Comparison of ENCODE assay signal across 14 mouse cellular contexts in the genomic region with DNA sequence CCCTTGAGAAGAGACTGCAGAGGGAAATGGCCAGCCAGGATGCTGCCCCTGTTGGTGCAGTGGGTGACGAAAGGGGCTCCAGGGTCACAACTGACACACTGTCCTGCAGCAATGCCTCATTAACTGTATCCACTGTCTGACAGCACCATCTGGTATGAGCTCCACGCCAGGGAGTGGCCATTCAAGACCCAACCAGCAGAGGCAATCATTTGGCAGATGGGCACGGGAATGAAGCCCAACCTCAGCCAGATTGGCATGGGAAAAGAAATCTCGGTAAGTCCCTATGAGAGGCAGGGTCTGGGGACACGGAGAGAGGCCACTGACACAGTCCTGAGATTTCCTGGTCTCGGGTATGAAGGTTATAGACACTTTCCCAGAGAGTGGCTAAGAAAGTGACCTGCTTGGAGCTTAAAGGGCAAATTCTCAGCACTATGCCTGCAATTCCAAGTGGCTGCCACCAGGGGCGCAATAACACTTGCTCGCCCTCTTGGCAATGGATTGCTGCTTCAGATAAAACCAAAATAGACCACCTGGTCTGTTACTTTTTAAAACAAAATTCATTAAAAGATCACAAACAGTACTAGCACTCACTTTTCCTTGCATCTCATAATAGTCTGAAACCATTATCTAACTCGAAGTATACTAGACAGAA. TPM values are rescaled to one million over a fixed set of nuclear protein-coding genes. Genes with fewer than 3 reads are reported as not detected.
DNase-seq lines count a peak whose midpoint lies in the region; ATAC-seq and TF ChIP-seq lines count a peak whose summit lies in the region.
"Had no signal": no experiment of that assay in that cellular context is flagged by ENCODE, and none has a peak within 500 bp of the region (broad histone marks: within the 10 kb centered on the region; RNA-seq: fewer than 3 reads in every experiment).

No protein-coding gene starts in this region.

- no peaks in the 10 kb centered on the region for H3K9me3 ChIP-seq in kidney, postnatal 0 days (replicated peaks; ENCODE audit: low read length)
- H3K9me3 ChIP-seq: limb, embryonic 15.5 days had no signal

- no peak for TF ChIP-seq POLR2A in cerebellum, adult 2 months (IDR thresholded peaks at IDR 0.05; ENCODE audit: borderline replicate concordance, insufficient read depth, low read length)

- WGBS in cerebellum, adult 2 months, result 48% methylated on average over 9 of the region's 9 CpGs
- 68% methylated on average over 9 of the region's 9 CpGs for WGBS in kidney, postnatal 0 days

- H3K4me1 ChIP-seq in cerebellum, adult 2 months (ENCODE audit: control insufficient read depth, insufficient read depth, low read length), result no peaks in the 10 kb centered on the region; the same call in 1 of the 2 replicates
- no peaks in the 10 kb centered on the region for H3K4me1 ChIP-seq in kidney, postnatal 0 days (replicated peaks; ENCODE audit: insufficient read depth, low read length)
- H3K4me1 ChIP-seq: limb, embryonic 15.5 days; megakaryocyte, embryonic 14.5 days had no signal

- no peaks in the 10 kb centered on the region for H3K27me3 ChIP-seq in cerebellum, adult 2 months (ENCODE audit: control insufficient read depth, insufficient read depth, low read length)
- H3K27me3 ChIP-seq in kidney, postnatal 0 days (ENCODE audit: insufficient read depth, low read length), result no peaks in the 10 kb centered on the region
- H3K27me3 ChIP-seq: limb, embryonic 15.5 days; megakaryocyte, embryonic 14.5 days had no signal

- no peak overlapping the region for H3K27ac ChIP-seq in cerebellum, adult 2 months (ENCODE audit: insufficient read depth, low read length)
- no peak overlapping the region for H3K27ac ChIP-seq in kidney, postnatal 0 days
- H3K27ac ChIP-seq: hindbrain, embryonic 10.5 days; limb, embryonic 15.5 days had no signal

- H3K4me3 ChIP-seq in cerebellum, adult 2 months (replicated peaks; ENCODE audit: insufficient read depth, low read depth, low read length), result no peak overlapping the region
- H3K4me3 ChIP-seq in kidney, postnatal 0 days (replicated peaks; ENCODE audit: low read depth, low read length), result no peak overlapping the region
- H3K4me3 ChIP-seq: hindbrain, embryonic 10.5 days; limb, embryonic 15.5 days; myocyte had no signal

- H3K9ac ChIP-seq in kidney, postnatal 0 days (ENCODE audit: low read depth, low read length), result no peak overlapping the region
- H3K9ac ChIP-seq: limb, embryonic 15.5 days had no signal

- DNase-seq in cerebellum, adult 2 months, result no peak
- DNase-seq in cerebellum, adult 18-20 months, result no peak
- no peak for DNase-seq in kidney, postnatal 0 days (ENCODE audit: low spot score)
- DNase-seq in kidney, postnatal 25 days, result no peak
- DNase-seq in 3T3-L1 (ENCODE audit: low read depth, low spot score) (peak; percentile 7), R1 (ENCODE audit: low read depth, low spot score) (peak; percentile 58)
- DNase-seq in ovary, postnatal 14 days (ENCODE audit: low spot score), result no peak
- DNase-seq: B cell, adult 2 months; layer of hippocampus, postnatal 36 days had no signal

- ATAC-seq in kidney, postnatal 0 days (replicated peaks; ENCODE audit: low FRiP score, low read depth), result no peak
- ATAC-seq in activated CD4-positive, CD25-positive, alpha-beta regulatory T cell, adult 4 months, result no peak

- H3K36me3 ChIP-seq in kidney, postnatal 0 days (ENCODE audit: insufficient read depth, low read length), result no peaks in the 10 kb centered on the region
- H3K36me3 ChIP-seq: limb, embryonic 15.5 days had no signal

- no peak overlapping the region for H3K4me2 ChIP-seq in kidney, postnatal 0 days (ENCODE audit: low read length)
- H3K4me2 ChIP-seq: limb, embryonic 15.5 days had no signal

- TF ChIP-seq CTCF in cerebellum, adult 2 months (IDR thresholded peaks at IDR 0.05; ENCODE audit: borderline replicate concordance, insufficient read depth, low read depth, low read length), result peak; percentile 45; the same call in 1 of the 2 replicates
- TF ChIP-seq CTCF in kidney, postnatal 0 days (IDR thresholded peaks at IDR 0.05; ENCODE audit: low read depth), result peak; percentile 30; the same call in 1 of the 2 replicates

RNA-seq across cellular contexts. Expression of gene Nos1, which starts 19.5 kb away (rescaled TPM):
- 28.0 and 32.8 TPM in 2 replicates for polyA plus RNA-seq in cerebellum, adult 2 months (2012; rRNA removed)
- 0.64 and 0.82 TPM in 2 replicates for polyA plus RNA-seq in kidney, postnatal 0 days (2015; fragmentation: Nextera tagmentation; extraction: Ambion mirVana)
- under 1 TPM in 1 of 2 experiments, not detected in 1; 0.09 TPM for polyA plus RNA-seq in activated CD4-positive, CD25-positive, alpha-beta regulatory T cell, adult 4 months (2017; shearing (Covaris generic))

Comparison
In these comparisons a context has a peak if more than half of its experiments do, and no peak if none do; other contexts are left out.
1. DNase-seq: peak in 3T3-L1 (single experiment) and R1 (single experiment); none in cerebellum, adult 2 months (0 of 2), cerebellum, adult 18-20 months (0 of 2), kidney, postnatal 0 days (single experiment), kidney, postnatal 25 days (0 of 2) and ovary, postnatal 14 days (single experiment).
2. RNA of gene Nos1, which starts 19.5 kb away (polyA plus RNA-seq): 28.0 to 32.8 TPM in cerebellum, adult 2 months; 0.64 to 0.82 TPM in kidney, postnatal 0 days and 0.09 TPM in activated CD4-positive, CD25-positive, alpha-beta regulatory T cell, adult 4 months; every median in the first group is over 10 times any median in the second.